Mouse (Mus musculus): ENCODE results near the gene Olfr710.

- no peak for TF ChIP-seq CTCF (IDR thresholded peaks at IDR 0.05; ENCODE audit: low read depth, low read length)
- no peak for TF ChIP-seq POLR2A (IDR thresholded peaks at IDR 0.05; ENCODE audit: extremely low read depth, insufficient read depth, low read length)
Observed at GRCm38 (mm10) chr7:106963837-106964236, 15.7 kb upstream of the Olfr710 start, which contains the start of gene Olfr6.

Measured in liver, adult 2 months (tissue).